Mouse (Mus musculus): ENCODE results near the gene Evc. TPM values are rescaled to one million over a fixed set of nuclear protein-coding genes. Genes with fewer than 3 reads are reported as not detected.

Gene Evc
- polyA plus RNA-seq, 1 experiment from 2014 or later, result 8.8 TPM

DNA sequence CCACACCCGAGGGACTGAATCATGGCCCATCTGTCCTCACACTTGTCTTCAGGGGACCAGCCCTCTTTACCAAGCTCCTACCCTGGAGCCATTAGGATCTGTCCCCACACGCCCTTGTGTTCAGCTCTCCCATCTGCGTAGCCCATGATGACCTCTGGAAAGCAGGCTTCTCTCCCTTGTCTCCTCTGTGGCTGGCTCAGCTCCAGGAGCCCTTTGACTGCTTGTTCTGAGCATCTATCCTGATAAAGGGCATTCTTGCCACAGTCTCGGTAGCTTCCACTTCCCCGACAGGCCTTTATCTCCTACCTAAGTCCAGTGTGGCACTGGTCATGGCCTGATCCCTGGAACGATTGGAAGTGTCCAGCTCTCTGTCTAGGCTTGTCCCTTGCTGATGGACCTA is 10.0 kb downstream of the Evc start:
- H3K4me1 ChIP-seq (replicated peaks; ENCODE audit: control insufficient read depth, insufficient read depth, low read length), result no peaks in the 10 kb centered on the region
- no peaks in the 10 kb centered on the region for H3K27me3 ChIP-seq (replicated peaks; ENCODE audit: control insufficient read depth, insufficient read depth, low read length)
- WGBS, result 85% methylated on average over 6 of the region's 6 CpGs
- H3K9ac ChIP-seq (ENCODE audit: low read depth, low read length), result no peak overlapping the region
- ATAC-seq (replicated peaks; ENCODE audit: low FRiP score) (no peak), DNase-seq (ENCODE audit: low spot score) (no peak)
- no peak overlapping the region for H3K27ac ChIP-seq (ENCODE audit: low read depth, low read length)
- H3K9me3 ChIP-seq (ENCODE audit: control insufficient read depth, low read length), result no peaks in the 10 kb centered on the region
- no peak overlapping the region for H3K4me2 ChIP-seq
- H3K36me3 ChIP-seq (ENCODE audit: control insufficient read depth, insufficient read depth, low read length), result no peaks in the 10 kb centered on the region
- H3K4me3 ChIP-seq (ENCODE audit: low read depth, low read length), result no peak overlapping the region

DNA sequence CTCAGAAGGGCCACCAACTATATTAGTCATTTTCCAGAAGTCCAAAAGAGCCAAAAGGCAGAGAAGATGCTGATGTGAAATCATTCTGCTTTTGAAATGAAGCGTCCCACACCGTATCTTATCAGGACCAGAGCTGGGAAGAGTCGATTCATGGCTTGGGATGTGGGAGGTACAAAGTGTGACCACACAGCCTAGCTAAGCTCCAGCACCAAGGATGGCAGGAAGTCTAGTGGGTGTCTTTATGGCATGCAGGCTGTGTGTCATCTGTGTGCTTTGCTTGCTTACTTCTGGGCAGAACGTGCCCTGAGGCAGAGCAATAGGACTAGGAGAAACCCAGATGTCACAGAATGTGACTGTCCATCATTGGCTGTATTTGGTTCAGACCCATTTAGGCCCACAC is 15.9 kb downstream of the Evc start:
- Histone ChIP-seq H3K27ac (ENCODE audit: low read depth, low read length) (no peak overlapping the region), H3K4me3 (ENCODE audit: low read depth, low read length) (no peak overlapping the region), H3K4me2 (no peak overlapping the region), H3K27me3 (replicated peaks; ENCODE audit: control insufficient read depth, insufficient read depth, low read length) (no peaks in the 10 kb centered on the region), H3K9me3 (ENCODE audit: control insufficient read depth, low read length) (no peaks in the 10 kb centered on the region), H3K4me1 (replicated peaks; ENCODE audit: control insufficient read depth, insufficient read depth, low read length) (no peaks in the 10 kb centered on the region), H3K9ac (ENCODE audit: low read depth, low read length) (no peak overlapping the region), H3K36me3 (ENCODE audit: control insufficient read depth, insufficient read depth, low read length) (no peaks in the 10 kb centered on the region; the same call in 1 of the 2 replicates)
- DNase-seq (ENCODE audit: low spot score), result no peak
- 82% methylated on average over 4 of the region's 4 CpGs for WGBS
- ATAC-seq (replicated peaks; ENCODE audit: low FRiP score), result no peak

DNA sequence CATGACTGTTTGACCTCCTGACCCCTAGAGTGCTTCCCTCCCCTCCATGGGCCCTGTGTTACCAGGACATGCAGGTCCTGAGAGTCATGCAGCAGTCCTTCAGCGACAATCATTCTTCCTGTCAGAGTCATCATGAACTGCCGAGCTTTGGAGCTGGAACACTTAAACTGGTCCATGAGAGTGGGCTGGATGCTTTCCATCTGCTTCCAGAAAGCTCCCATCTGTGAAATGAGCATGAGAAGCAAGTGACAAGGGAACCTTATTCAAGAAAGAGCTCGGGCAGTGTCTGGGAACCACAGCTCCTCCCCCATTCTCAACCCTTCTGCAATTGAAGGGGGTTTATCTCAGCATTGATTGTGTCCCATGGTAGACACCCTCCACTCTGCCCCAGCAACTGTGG is 16.5 kb downstream of the Evc start:
- H3K9me3 ChIP-seq (ENCODE audit: control insufficient read depth, low read length), result no peaks in the 10 kb centered on the region
- H3K4me1 ChIP-seq (replicated peaks; ENCODE audit: control insufficient read depth, insufficient read depth, low read length), result no peaks in the 10 kb centered on the region
- no peak overlapping the region for H3K27ac ChIP-seq (ENCODE audit: low read depth, low read length)
- H3K4me2 ChIP-seq, result no peak overlapping the region
- 58% methylated on average over 3 of the region's 3 CpGs for WGBS
- no peak overlapping the region for H3K9ac ChIP-seq (ENCODE audit: low read depth, low read length)
- ATAC-seq (replicated peaks; ENCODE audit: low FRiP score) (no peak), DNase-seq (ENCODE audit: low spot score) (no peak)
- no peak overlapping the region for H3K4me3 ChIP-seq (ENCODE audit: low read depth, low read length)
- H3K27me3 ChIP-seq (replicated peaks; ENCODE audit: control insufficient read depth, insufficient read depth, low read length), result no peaks in the 10 kb centered on the region
- H3K36me3 ChIP-seq (ENCODE audit: control insufficient read depth, insufficient read depth, low read length), result no peaks in the 10 kb centered on the region; the same call in 1 of the 2 replicates

DNA sequence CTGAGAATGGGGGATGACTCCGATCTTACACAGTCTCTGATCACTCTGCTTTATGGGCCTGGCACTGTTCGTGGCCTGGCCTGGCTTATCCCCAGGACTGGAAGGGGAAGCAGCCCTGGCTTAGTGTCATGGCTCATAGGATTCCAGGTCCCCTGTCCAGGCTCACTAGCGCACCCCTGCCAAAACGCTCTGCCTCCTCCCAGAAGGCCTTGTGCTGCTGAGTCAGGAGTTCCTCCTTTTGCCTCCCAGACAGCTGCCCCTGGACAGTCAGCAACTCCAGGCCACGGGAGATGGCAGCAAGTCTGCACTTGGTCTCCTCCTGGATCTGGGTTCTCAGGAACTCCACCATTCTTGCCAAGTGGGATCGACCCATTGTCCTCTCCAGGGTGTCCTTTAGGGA is 18.0 kb downstream of the Evc start:
- no peaks in the 10 kb centered on the region for H3K9me3 ChIP-seq (ENCODE audit: control insufficient read depth, low read length)
- DNase-seq (ENCODE audit: low spot score) (no peak), ATAC-seq (replicated peaks; ENCODE audit: low FRiP score) (no peak)
- H3K4me1 ChIP-seq (replicated peaks; ENCODE audit: control insufficient read depth, insufficient read depth, low read length), result no peaks in the 10 kb centered on the region
- no peak overlapping the region for H3K4me2 ChIP-seq
- 77% methylated on average over 6 of the region's 6 CpGs for WGBS
- H3K36me3 ChIP-seq (ENCODE audit: control insufficient read depth, insufficient read depth, low read length), result no peaks in the 10 kb centered on the region; the same call in 1 of the 2 replicates
- H3K27me3 ChIP-seq (replicated peaks; ENCODE audit: control insufficient read depth, insufficient read depth, low read length), result no peaks in the 10 kb centered on the region
- H3K27ac ChIP-seq (ENCODE audit: low read depth, low read length), result no peak overlapping the region
- no peak overlapping the region for H3K4me3 ChIP-seq (ENCODE audit: low read depth, low read length)
- H3K9ac ChIP-seq (ENCODE audit: low read depth, low read length), result no peak overlapping the region

DNA sequence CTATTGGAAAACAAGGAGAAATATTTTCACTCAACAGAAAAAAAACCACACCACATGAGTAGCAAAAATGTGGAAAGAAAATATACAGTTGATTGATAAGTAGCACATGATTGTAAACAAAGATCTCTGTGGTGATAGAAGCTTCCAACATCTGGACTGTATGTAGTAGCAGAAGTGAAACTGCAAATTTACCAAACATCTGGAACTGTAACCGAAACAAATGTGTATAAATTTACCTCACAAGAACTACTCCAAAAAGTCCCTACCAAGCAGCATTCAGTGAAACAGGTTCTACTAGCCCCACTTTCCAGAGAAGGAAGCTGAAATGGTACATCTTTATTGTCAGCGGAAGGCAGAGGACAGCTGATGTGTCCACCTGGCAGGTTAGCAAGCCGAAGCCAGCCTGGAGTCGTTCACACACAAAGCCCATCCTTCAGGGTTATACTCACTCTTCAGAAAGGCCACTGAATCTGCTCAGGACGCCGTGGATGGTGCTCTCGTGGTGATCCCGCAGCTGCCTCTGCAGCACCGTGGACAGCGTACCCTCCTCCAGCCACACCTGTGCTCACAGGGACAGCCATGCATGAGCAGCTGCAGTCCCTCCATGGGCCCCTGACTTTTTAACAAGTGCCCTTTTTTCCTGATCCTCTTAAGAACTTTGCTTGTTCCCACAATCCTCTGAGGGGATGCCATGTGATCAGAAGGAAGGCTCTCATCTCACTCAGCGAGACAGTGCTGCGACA is 23.5 kb downstream of the Evc start:
- Histone ChIP-seq H3K9ac (ENCODE audit: low read depth, low read length) (no peak overlapping the region), H3K9me3 (ENCODE audit: control insufficient read depth, low read length) (no peaks in the 10 kb centered on the region), H3K27me3 (replicated peaks; ENCODE audit: control insufficient read depth, insufficient read depth, low read length) (no peaks in the 10 kb centered on the region), H3K4me1 (replicated peaks; ENCODE audit: control insufficient read depth, insufficient read depth, low read length) (no peaks in the 10 kb centered on the region), H3K4me2 (no peak overlapping the region), H3K27ac (ENCODE audit: low read depth, low read length) (no peak overlapping the region), H3K36me3 (ENCODE audit: control insufficient read depth, insufficient read depth, low read length) (no peaks in the 10 kb centered on the region; the same call in 1 of the 2 replicates), H3K4me3 (ENCODE audit: low read depth, low read length) (no peak overlapping the region)
- WGBS, result 81% methylated on average over 12 of the region's 12 CpGs
- ATAC-seq (replicated peaks; ENCODE audit: low FRiP score) (no peak), DNase-seq (ENCODE audit: low spot score) (no peak)

DNA sequence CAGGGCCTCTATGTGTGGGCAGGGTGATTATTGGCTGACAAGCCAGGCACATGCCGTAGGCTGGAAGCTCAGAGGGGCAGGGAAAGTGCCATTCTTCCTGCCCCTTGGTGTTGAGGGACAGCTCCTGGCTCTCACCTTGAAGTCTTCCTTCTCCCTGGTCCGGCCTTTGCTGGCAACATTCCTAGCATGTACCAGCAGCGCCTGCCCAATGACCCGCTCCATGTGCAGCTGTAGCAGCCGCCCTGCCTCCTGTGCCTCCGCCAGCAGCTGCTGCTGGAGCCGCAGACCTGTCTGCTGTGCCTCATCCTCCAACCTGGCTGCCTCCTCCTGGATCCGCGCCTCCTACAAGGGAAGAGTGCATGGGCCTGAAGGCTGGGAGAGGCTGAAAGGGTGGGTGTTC is 26.7 kb downstream of the Evc start:
- no peak for DNase-seq (ENCODE audit: low spot score)
- ATAC-seq (replicated peaks; ENCODE audit: low FRiP score), result no peak
- H3K27me3 ChIP-seq (replicated peaks; ENCODE audit: control insufficient read depth, insufficient read depth, low read length), result no peaks in the 10 kb centered on the region
- H3K4me1 ChIP-seq (replicated peaks; ENCODE audit: control insufficient read depth, insufficient read depth, low read length), result no peaks in the 10 kb centered on the region
- H3K9ac ChIP-seq (ENCODE audit: low read depth, low read length), result no peak overlapping the region
- H3K4me3 ChIP-seq (ENCODE audit: low read depth, low read length), result no peak overlapping the region
- H3K4me2 ChIP-seq, result no peak overlapping the region
- H3K9me3 ChIP-seq (ENCODE audit: control insufficient read depth, low read length), result no peaks in the 10 kb centered on the region
- WGBS, result 77% methylated on average over 8 of the region's 9 CpGs
- no peaks in the 10 kb centered on the region; the same call in 1 of the 2 replicates for H3K36me3 ChIP-seq (ENCODE audit: control insufficient read depth, insufficient read depth, low read length)
- H3K27ac ChIP-seq (ENCODE audit: low read depth, low read length), result no peak overlapping the region

DNA sequence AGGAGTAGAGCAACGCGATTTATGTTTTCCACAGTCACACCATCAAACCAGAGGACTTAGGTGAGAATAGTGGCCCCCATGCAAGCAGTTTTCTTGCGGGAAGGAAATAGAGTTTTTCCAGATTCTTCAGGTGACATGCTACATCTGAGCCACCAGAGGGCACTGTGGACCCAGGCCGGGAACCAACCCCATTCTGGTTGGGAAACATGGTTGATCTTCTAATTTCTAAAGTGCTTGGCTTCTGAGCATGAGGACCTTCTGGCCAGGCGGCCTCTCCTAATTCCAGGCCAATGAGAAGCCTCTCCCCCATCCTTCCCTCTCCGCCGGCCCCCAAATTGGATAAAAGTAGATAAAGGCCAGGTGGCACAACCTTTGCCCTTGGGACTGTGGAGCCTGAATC is 38.3 kb downstream of the Evc start:
- no peaks in the 10 kb centered on the region for H3K9me3 ChIP-seq (ENCODE audit: control insufficient read depth, low read length)
- H3K36me3 ChIP-seq (ENCODE audit: control insufficient read depth, insufficient read depth, low read length), result no peaks in the 10 kb centered on the region
- ATAC-seq (replicated peaks; ENCODE audit: low FRiP score) (no peak), DNase-seq (ENCODE audit: low spot score) (no peak)
- no peaks in the 10 kb centered on the region for H3K4me1 ChIP-seq (replicated peaks; ENCODE audit: control insufficient read depth, insufficient read depth, low read length)
- 17% methylated on average over 7 of the region's 7 CpGs for WGBS
- no peak overlapping the region for H3K9ac ChIP-seq (ENCODE audit: low read depth, low read length)
- no peak overlapping the region for H3K4me3 ChIP-seq (ENCODE audit: low read depth, low read length)
- no peaks in the 10 kb centered on the region for H3K27me3 ChIP-seq (replicated peaks; ENCODE audit: control insufficient read depth, insufficient read depth, low read length)
- no peak overlapping the region for H3K4me2 ChIP-seq
- no peak overlapping the region for H3K27ac ChIP-seq (ENCODE audit: low read depth, low read length)

DNA sequence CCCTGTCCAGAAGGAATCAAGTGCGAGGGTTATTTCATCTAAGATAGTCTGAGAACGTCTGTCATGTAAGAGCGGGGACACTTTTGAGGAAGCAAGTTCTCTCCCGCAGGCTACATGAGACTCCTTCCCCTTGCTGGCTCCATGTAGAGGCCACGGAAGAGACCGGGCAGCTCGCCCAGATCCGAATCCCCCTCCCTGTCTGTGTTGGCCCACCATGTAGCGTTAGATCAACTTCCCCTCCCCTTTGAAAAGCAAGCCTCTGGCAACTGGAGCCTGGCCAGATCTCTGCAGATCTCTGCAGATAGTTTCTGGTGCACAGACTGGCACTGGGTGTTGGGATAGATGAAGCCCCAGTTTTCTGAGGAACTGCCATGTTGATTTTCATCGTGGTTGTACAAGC is 40.0 kb downstream of the Evc start:
- Histone ChIP-seq H3K4me3 (ENCODE audit: low read depth, low read length) (no peak overlapping the region), H3K27ac (ENCODE audit: low read depth, low read length) (no peak overlapping the region), H3K4me2 (no peak overlapping the region), H3K4me1 (replicated peaks; ENCODE audit: control insufficient read depth, insufficient read depth, low read length) (no peaks in the 10 kb centered on the region), H3K27me3 (replicated peaks; ENCODE audit: control insufficient read depth, insufficient read depth, low read length) (no peaks in the 10 kb centered on the region), H3K9me3 (ENCODE audit: control insufficient read depth, low read length) (no peaks in the 10 kb centered on the region), H3K9ac (ENCODE audit: low read depth, low read length) (no peak overlapping the region), H3K36me3 (ENCODE audit: control insufficient read depth, insufficient read depth, low read length) (no peaks in the 10 kb centered on the region)
- DNase-seq (ENCODE audit: low spot score) (no peak), ATAC-seq (replicated peaks; ENCODE audit: low FRiP score) (no peak)
- WGBS, result 68% methylated on average over 10 of the region's 10 CpGs

DNA sequence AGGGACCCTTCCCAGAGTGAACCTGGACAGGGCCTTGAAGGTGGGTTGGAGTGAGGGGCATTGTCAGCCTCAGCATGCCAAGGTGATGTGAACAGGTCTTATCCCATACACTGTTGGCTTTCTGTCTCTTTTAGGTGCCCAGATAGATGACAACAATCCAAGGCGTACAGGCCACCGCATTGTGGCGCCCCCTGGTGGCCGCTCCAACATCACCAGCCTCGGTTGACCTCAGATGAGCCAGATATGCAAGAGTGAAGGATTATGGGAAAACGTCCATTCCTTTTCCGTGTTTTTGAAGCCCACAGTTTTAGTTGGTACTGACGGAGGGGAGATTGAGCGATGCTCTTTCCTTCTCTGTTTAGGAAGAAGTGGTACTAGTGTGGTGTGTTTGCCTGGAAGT is 45.7 kb downstream of the Evc start:
- H3K9ac ChIP-seq (ENCODE audit: low read depth, low read length), result no peak overlapping the region
- no peaks in the 10 kb centered on the region for H3K9me3 ChIP-seq (ENCODE audit: control insufficient read depth, low read length)
- no peak overlapping the region for H3K4me3 ChIP-seq (ENCODE audit: low read depth, low read length)
- no peak overlapping the region for H3K27ac ChIP-seq (ENCODE audit: low read depth, low read length)
- H3K4me2 ChIP-seq, result no peak overlapping the region
- 56% methylated on average over 9 of the region's 9 CpGs for WGBS
- ATAC-seq (replicated peaks; ENCODE audit: low FRiP score) (no peak), DNase-seq (ENCODE audit: low spot score) (no peak)
- H3K4me1 ChIP-seq (replicated peaks; ENCODE audit: control insufficient read depth, insufficient read depth, low read length), result no peaks in the 10 kb centered on the region
- H3K36me3 ChIP-seq (ENCODE audit: control insufficient read depth, insufficient read depth, low read length), result no peaks in the 10 kb centered on the region
- no peaks in the 10 kb centered on the region for H3K27me3 ChIP-seq (replicated peaks; ENCODE audit: control insufficient read depth, insufficient read depth, low read length)

Data from liver, embryonic 11.5 days (tissue).